ENCODE assay signal across 9 mouse cellular contexts in the genomic region with DNA sequence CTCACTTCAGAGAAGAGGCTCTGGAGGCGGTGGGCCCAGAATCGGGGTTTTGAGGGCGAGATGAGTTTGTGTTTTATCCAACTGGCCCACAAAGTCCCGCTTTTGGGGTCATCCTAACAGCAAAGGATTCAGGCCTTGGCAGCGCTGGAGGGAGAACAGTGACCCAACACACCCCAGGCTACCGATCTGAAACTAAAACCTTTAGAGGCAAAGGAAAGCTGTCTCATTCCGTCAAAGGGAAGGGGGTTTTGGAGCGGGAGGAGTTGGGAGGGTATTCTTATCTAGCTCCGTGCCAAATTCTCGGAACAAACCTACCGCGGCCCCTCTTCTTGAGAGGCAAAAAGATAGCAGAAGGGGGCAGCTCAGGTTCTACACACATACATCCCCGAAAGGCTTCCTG.
DNase-seq lines count a peak whose midpoint lies in the region; ATAC-seq lines count a peak whose summit lies in the region.
"Had no signal": no experiment of that assay in that cellular context is flagged by ENCODE, and none has a peak within 500 bp of the region (broad histone marks: within the 10 kb centered on the region; RNA-seq: fewer than 3 reads in every experiment).

No protein-coding gene starts in this region.

- peak overlapping the region; percentile 99 for H3K4me2 ChIP-seq in hindbrain, embryonic 14.5 days (replicated peaks)
- peak overlapping the region; percentile 29; the same call in 1 of the 2 replicates for H3K4me2 ChIP-seq in midbrain, embryonic 11.5 days

- ATAC-seq in hindbrain, embryonic 14.5 days (ENCODE audit: low FRiP score), result no peak
- no peak for ATAC-seq in midbrain, embryonic 11.5 days (ENCODE audit: low FRiP score)

- WGBS in heart, embryonic 10.5 days, result 8% methylated on average over 13 of the region's 13 CpGs
- 17% methylated on average over 13 of the region's 13 CpGs for WGBS in hindbrain, embryonic 14.5 days
- 8% methylated on average over 13 of the region's 13 CpGs for WGBS in midbrain, embryonic 11.5 days

- peak overlapping the region; percentile 94 for H3K4me3 ChIP-seq in heart, embryonic 10.5 days
- H3K4me3 ChIP-seq in brown adipose tissue, adult 24 weeks (ENCODE audit: insufficient read depth, low read depth, low read length), result peak overlapping the region; percentile 96
- no peak overlapping the region for H3K4me3 ChIP-seq in hindbrain, embryonic 14.5 days (replicated peaks; ENCODE audit: low read length)
- H3K4me3 ChIP-seq in midbrain, embryonic 11.5 days (ENCODE audit: low read depth, low read length), result no peak overlapping the region

- H3K36me3 ChIP-seq in heart, embryonic 10.5 days, result no peaks in the 10 kb centered on the region
- H3K36me3 ChIP-seq in hindbrain, embryonic 14.5 days (replicated peaks; ENCODE audit: control insufficient read depth, insufficient read depth), result no peaks in the 10 kb centered on the region
- no peaks in the 10 kb centered on the region for H3K36me3 ChIP-seq in midbrain, embryonic 11.5 days (ENCODE audit: control insufficient read depth, insufficient read depth, low read length)

- H3K4me1 ChIP-seq in heart, embryonic 10.5 days, result peaks cover 35% of the 10 kb centered on the region
- peaks cover 10% of the 10 kb centered on the region for H3K4me1 ChIP-seq in brown adipose tissue, adult 24 weeks (ENCODE audit: control insufficient read depth, insufficient read depth, insufficient read length, low read length)
- peaks cover 13% of the 10 kb centered on the region; the same call in 1 of the 2 replicates for H3K4me1 ChIP-seq in hindbrain, embryonic 14.5 days (replicated peaks; ENCODE audit: control insufficient read depth, insufficient read depth, low read length)
- peaks cover 43% of the 10 kb centered on the region for H3K4me1 ChIP-seq in midbrain, embryonic 11.5 days (ENCODE audit: control insufficient read depth, insufficient read depth, low read length)

- H3K27ac ChIP-seq in heart, embryonic 10.5 days, result 0 out of 2 replicates have a peak overlapping the region, but pooled peaks have one; percentile 22
- peak overlapping the region; percentile 99 for H3K27ac ChIP-seq in brown adipose tissue, adult 24 weeks (replicated peaks; ENCODE audit: low read depth, low read length)
- H3K27ac ChIP-seq in hindbrain, embryonic 14.5 days, result no peak overlapping the region
- H3K27ac ChIP-seq in midbrain, embryonic 11.5 days (ENCODE audit: low read depth, low read length), result no peak overlapping the region
- H3K27ac ChIP-seq: layer of hippocampus, adult 2 months had no signal

- DNase-seq in heart, embryonic 10.5 days (ENCODE audit: low spot score), result no peak
- DNase-seq in heart, postnatal 4 days, result no peak
- DNase-seq in hindbrain, embryonic 14.5 days (ENCODE audit: low spot score), result no peak
- DNase-seq in midbrain, embryonic 11.5 days (ENCODE audit: low spot score, missing footprints), result peak; percentile 91
- DNase-seq in embryo, embryonic 11 days, result no peak
- DNase-seq in thymus, postnatal 0 days (ENCODE audit: low spot score), result no peak
- DNase-seq in retina, embryonic 14.5 days (ENCODE audit: low spot score), result no peak

- no peak overlapping the region for H3K9ac ChIP-seq in hindbrain, embryonic 14.5 days
- H3K9ac ChIP-seq in midbrain, embryonic 11.5 days (ENCODE audit: low read length), result no peak overlapping the region; the same call in 1 of the 2 replicates

- H3K9me3 ChIP-seq in heart, embryonic 10.5 days, result no peaks in the 10 kb centered on the region
- H3K9me3 ChIP-seq in hindbrain, embryonic 14.5 days (ENCODE audit: control insufficient read depth, low read length), result no peaks in the 10 kb centered on the region
- no peaks in the 10 kb centered on the region for H3K9me3 ChIP-seq in midbrain, embryonic 11.5 days (ENCODE audit: control insufficient read depth, low read length)

- H3K27me3 ChIP-seq in heart, embryonic 10.5 days (ENCODE audit: insufficient read depth, poor library complexity, severe bottlenecking), result peaks cover 78% of the 10 kb centered on the region
- H3K27me3 ChIP-seq in hindbrain, embryonic 14.5 days (ENCODE audit: control insufficient read depth, insufficient read depth, low read length), result peaks cover 21% of the 10 kb centered on the region
- H3K27me3 ChIP-seq in midbrain, embryonic 11.5 days (ENCODE audit: control insufficient read depth, insufficient read depth, low read length), result peaks cover 31% of the 10 kb centered on the region

Comparison
In these comparisons a context has a peak if more than half of its experiments do, and no peak if none do; other contexts are left out.
1. H3K27ac ChIP-seq: peak in heart, embryonic 10.5 days (single experiment) and brown adipose tissue, adult 24 weeks (single experiment); none in hindbrain, embryonic 14.5 days (single experiment) and midbrain, embryonic 11.5 days (single experiment).
2. H3K4me3 ChIP-seq: peak in heart, embryonic 10.5 days (single experiment) and brown adipose tissue, adult 24 weeks (single experiment); none in hindbrain, embryonic 14.5 days (single experiment) and midbrain, embryonic 11.5 days (single experiment).